Mouse (Mus musculus) ES-Bruce4 (cell line): Measurements from ENCODE around the gene Pdzd2. TPM values are rescaled to one million over a fixed set of nuclear protein-coding genes. Genes with fewer than 3 reads are reported as not detected.

Experiments used
- H3K27ac ChIP-seq: 2 replicates; pipeline ENCODE4 v1.5.1; 2012; ENCODE audit warnings: low read length, inconsistent platforms; ENCODE audit not compliant: insufficient read depth
- H3K27me3 ChIP-seq: 2 replicates; pipeline ENCODE4 v1.6.1; 2012; ENCODE audit warnings: mild to moderate bottlenecking, low read length, inconsistent platforms; ENCODE audit not compliant: control insufficient read depth, poor library complexity, insufficient read depth, severe bottlenecking
- H3K36me3 ChIP-seq: 2 replicates; pipeline ENCODE4 v1.6.1; 2012; ENCODE audit warnings: inconsistent platforms, mild to moderate bottlenecking, low read length, moderate library complexity; ENCODE audit not compliant: control insufficient read depth, poor library complexity, insufficient read depth, severe bottlenecking
- H3K4me1 ChIP-seq: one replicate; pipeline ENCODE4 v1.8.1; 2011; ENCODE audit warnings: low read length; ENCODE audit not compliant: control insufficient read depth, insufficient read depth
- H3K4me3 ChIP-seq: 2 replicates; pipeline ENCODE4 v1.5.1; 2011; ENCODE audit warnings: low read depth, mild to moderate bottlenecking, low read length
- H3K9ac ChIP-seq: 2 replicates; pipeline ENCODE4 v1.6.1; 2012; ENCODE audit warnings: low read depth, mild to moderate bottlenecking, inconsistent platforms; ENCODE audit not compliant: poor library complexity, severe bottlenecking
- H3K9me3 ChIP-seq: replicated peaks from 2 replicates; pipeline ENCODE4 v1.6.1; 2012; ENCODE audit warnings: mild to moderate bottlenecking, low read length, inconsistent platforms; ENCODE audit not compliant: control insufficient read depth, poor library complexity, insufficient read depth, severe bottlenecking
- CTCF ChIP-seq: IDR thresholded peaks from one replicate; pipeline ENCODE4 v1.8.1; 2011; ENCODE audit warnings: low read depth, low read length
- EP300 ChIP-seq: IDR thresholded peaks from 2 replicates; pipeline ENCODE4 v1.6.1; 2011; ENCODE audit warnings: low read depth, low read length; ENCODE audit not compliant: insufficient read depth
- POLR2A ChIP-seq: IDR thresholded peaks from one replicate; pipeline ENCODE4 v1.8.1; 2011; ENCODE audit warnings: low read length; ENCODE audit not compliant: insufficient read depth
- polyA plus RNA-seq: library from polyadenylated mRNA; stranded (reverse); fragments of >200 nt; gene quantifications from 2 replicates; pipeline ENCODE4 v1.2.4, GENCODE M21; 2011; ENCODE audit warnings: low read depth; ENCODE audit not compliant: missing spikeins, insufficient read depth, insufficient read length

Gene Pdzd2
- polyA plus RNA-seq, 1 experiment, result 7.3 TPM

GRCm38 (mm10) chr15:12424187-12424586 lies 315.5 kb downstream of the Pdzd2 start:
- H3K27ac ChIP-seq, result peak overlapping the region; percentile 97
- TF ChIP-seq EP300 (peak; percentile 9; the same call in 1 of the 2 replicates), POLR2A (no peak)
- H3K9ac ChIP-seq, result no peak overlapping the region
- H3K27me3 ChIP-seq, result no peaks in the 10 kb centered on the region
- H3K9me3 ChIP-seq, result no peaks in the 10 kb centered on the region
- H3K4me1 ChIP-seq, result peaks cover 4% of the 10 kb centered on the region
- no peak overlapping the region for H3K4me3 ChIP-seq
- no peaks in the 10 kb centered on the region for H3K36me3 ChIP-seq

- no peak overlapping the region for H3K4me3 ChIP-seq
- no peaks in the 10 kb centered on the region for H3K9me3 ChIP-seq
- no peaks in the 10 kb centered on the region for H3K36me3 ChIP-seq
- no peak overlapping the region for H3K27ac ChIP-seq
- no peak overlapping the region for H3K9ac ChIP-seq
- H3K4me1 ChIP-seq, result no peaks in the 10 kb centered on the region
- no peaks in the 10 kb centered on the region for H3K27me3 ChIP-seq
- no peak for TF ChIP-seq EP300
- no peak for TF ChIP-seq CTCF
- no peak for TF ChIP-seq POLR2A
Measured at GRCm38 (mm10) chr15:12420915-12421314, 318.8 kb downstream of the Pdzd2 start.

DNA sequence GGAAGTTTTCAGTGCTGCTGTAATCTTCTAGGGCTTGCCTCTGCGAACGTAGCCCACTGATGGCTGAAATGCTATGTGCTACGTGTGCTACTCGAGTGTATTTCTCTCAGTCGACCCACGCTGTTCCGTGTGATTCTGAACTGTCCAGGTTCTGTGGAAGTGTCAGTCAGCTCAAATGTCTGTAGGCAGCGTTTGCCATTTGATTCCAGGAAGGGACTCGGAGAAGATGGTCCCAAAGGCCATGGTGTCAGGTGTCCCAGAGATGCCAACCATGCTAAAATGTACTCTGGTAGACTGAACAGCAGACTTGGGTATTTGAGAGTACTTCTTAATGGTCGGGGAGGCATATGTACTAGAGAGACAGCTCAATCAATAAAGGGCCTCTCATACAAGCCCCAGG lies 319.3 kb downstream of the Pdzd2 start:
- H3K4me3 ChIP-seq, result no peak overlapping the region
- H3K9ac ChIP-seq, result no peak overlapping the region
- TF ChIP-seq CTCF, result no peak
- no peak for TF ChIP-seq EP300
- no peak for TF ChIP-seq POLR2A
- H3K4me1 ChIP-seq, result no peaks in the 10 kb centered on the region
- no peaks in the 10 kb centered on the region for H3K36me3 ChIP-seq
- H3K9me3 ChIP-seq, result no peaks in the 10 kb centered on the region
- no peaks in the 10 kb centered on the region for H3K27me3 ChIP-seq
- no peak overlapping the region for H3K27ac ChIP-seq

DNA sequence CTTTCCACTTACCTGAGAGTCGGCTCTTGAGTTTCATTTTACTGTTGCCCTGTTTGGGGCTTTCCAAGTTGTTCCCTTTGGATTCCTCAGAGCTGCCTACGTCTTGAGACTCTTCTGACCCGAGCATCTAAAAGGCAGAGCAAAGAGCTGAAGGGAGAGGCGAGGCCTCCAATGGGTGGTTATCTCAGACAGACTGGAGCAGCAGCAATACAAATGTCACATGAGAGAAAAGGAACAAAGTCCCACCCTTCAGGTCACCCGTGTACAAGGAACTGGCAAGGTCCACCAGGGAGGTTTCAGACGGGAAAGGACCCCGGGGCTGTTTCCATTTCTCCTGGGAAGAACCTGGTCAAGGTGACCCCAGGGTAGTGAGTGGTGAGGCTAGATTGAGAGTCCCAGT lies 320.3 kb downstream of the Pdzd2 start:
- Histone ChIP-seq H3K4me1 (no peaks in the 10 kb centered on the region), H3K27ac (no peak overlapping the region), H3K4me3 (no peak overlapping the region), H3K27me3 (no peaks in the 10 kb centered on the region), H3K36me3 (no peaks in the 10 kb centered on the region), H3K9ac (no peak overlapping the region), H3K9me3 (no peaks in the 10 kb centered on the region)
- TF ChIP-seq CTCF (no peak), EP300 (no peak), POLR2A (no peak)

DNA sequence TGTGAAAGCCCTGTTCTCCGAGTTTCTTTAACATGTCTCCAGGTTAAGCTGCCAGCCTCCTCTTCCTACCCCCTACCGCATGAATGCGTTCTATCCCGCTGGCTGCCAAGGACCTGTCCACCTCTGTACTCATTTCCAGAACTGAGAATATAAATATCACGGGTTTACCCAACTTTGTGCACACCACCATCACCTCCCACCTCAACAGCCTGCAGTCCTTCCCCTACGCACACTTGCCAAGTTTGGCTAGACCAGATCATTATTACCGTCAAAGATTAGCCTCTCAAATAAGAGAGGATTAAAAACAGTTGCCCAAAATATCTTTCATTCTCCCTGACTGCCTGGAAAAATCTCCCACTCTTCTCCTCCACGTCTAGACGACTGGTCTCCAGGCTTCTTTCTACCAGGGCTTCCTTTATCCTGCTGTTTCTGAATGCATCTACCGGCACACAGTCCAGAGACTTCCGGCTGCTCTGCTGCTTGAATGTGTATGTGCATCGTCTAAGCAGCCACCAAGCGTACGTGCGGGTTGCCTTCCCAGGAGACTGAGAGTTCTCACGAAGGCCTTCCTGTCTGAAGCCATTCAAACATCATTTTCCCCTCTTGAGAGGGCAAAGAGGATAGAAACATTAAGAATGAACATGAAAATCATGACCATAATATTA lies 324.1 kb downstream of the Pdzd2 start:
- Histone ChIP-seq H3K4me3 (no peak overlapping the region), H3K9ac (no peak overlapping the region), H3K4me1 (no peaks in the 10 kb centered on the region), H3K9me3 (no peaks in the 10 kb centered on the region), H3K27me3 (no peaks in the 10 kb centered on the region), H3K36me3 (no peaks in the 10 kb centered on the region), H3K27ac (no peak overlapping the region)
- TF ChIP-seq POLR2A, result no peak
- no peak for TF ChIP-seq CTCF
- TF ChIP-seq EP300, result no peak

DNA sequence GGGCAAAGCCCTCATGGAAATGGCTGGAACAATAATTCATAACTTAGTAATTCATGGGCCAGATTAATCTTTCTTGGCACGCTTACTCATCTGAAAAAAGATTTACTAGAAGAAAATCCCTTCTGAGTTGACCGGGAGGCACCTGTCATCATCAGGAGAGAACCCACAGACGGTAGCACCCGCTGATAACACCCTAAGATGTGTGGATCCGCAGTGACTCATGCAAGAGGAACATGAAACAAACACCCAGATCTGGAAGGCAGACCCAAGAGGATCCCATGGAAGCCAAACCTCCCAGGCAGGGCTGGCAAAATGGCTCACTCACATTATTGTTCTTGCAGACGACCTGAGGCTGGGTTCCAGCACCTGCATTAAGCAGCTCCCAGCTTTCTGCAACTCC lies 325.0 kb downstream of the Pdzd2 start:
- Histone ChIP-seq H3K36me3 (no peaks in the 10 kb centered on the region), H3K9ac (no peak overlapping the region), H3K4me1 (no peaks in the 10 kb centered on the region), H3K4me3 (no peak overlapping the region), H3K27ac (no peak overlapping the region), H3K9me3 (no peaks in the 10 kb centered on the region), H3K27me3 (no peaks in the 10 kb centered on the region)
- no peak for TF ChIP-seq POLR2A
- no peak for TF ChIP-seq EP300
- no peak for TF ChIP-seq CTCF
